Mouse (Mus musculus): ENCODE measurements around the gene Fbxl20. TPM values are rescaled to one million over a fixed set of nuclear protein-coding genes. Genes with fewer than 3 reads are reported as not detected.

Fbxl20 gene
- polyA plus RNA-seq, 1 experiment from 2014 or later, result 18.6 TPM

Other genes starting within 250 kb of the Fbxl20 start
- 0.90 and 1.1 TPM in 2 replicates for gene Plxdc1, start 164.0 kb downstream of the Fbxl20 start, polyA plus RNA-seq (2014; fragmentation: Nextera tagmentation; extraction: Ambion mirVana)
- 6.5 and 11.0 TPM in 2 replicates for gene Arl5c, start 154.2 kb downstream of the Fbxl20 start, polyA plus RNA-seq (2014; fragmentation: Nextera tagmentation; extraction: Ambion mirVana)
- 40.0 and 40.3 TPM in 2 replicates for gene Cacnb1, start 127.4 kb downstream of the Fbxl20 start, polyA plus RNA-seq (2014; fragmentation: Nextera tagmentation; extraction: Ambion mirVana)
- 614 and 694 TPM in 2 replicates for gene Rpl19, start 123.7 kb downstream of the Fbxl20 start, polyA plus RNA-seq (2014; fragmentation: Nextera tagmentation; extraction: Ambion mirVana)
- 6.7 and 7.3 TPM in 2 replicates for gene Stac2, start 96.9 kb downstream of the Fbxl20 start, polyA plus RNA-seq (2014; fragmentation: Nextera tagmentation; extraction: Ambion mirVana)
- 53.2 and 54.7 TPM in 2 replicates for gene Med1, start 42.9 kb upstream of the Fbxl20 start, polyA plus RNA-seq (2014; fragmentation: Nextera tagmentation; extraction: Ambion mirVana)
- 7.9 and 10.3 TPM in 2 replicates for gene Cdk12, start 52.7 kb upstream of the Fbxl20 start, polyA plus RNA-seq (2014; fragmentation: Nextera tagmentation; extraction: Ambion mirVana)
- gene Neurod2, start 179.2 kb upstream of the Fbxl20 start, polyA plus RNA-seq (2014; fragmentation: Nextera tagmentation; extraction: Ambion mirVana), result 21.7 and 25.5 TPM in 2 replicates
- 3.0 and 3.3 TPM in 2 replicates for gene Ppp1r1b, start 198.0 kb upstream of the Fbxl20 start, polyA plus RNA-seq (2014; fragmentation: Nextera tagmentation; extraction: Ambion mirVana)
- gene Stard3, start 208.0 kb upstream of the Fbxl20 start, polyA plus RNA-seq (2014; fragmentation: Nextera tagmentation; extraction: Ambion mirVana), result 33.9 and 36.8 TPM in 2 replicates
- gene Tcap, start 233.4 kb upstream of the Fbxl20 start, polyA plus RNA-seq (2014; fragmentation: Nextera tagmentation; extraction: Ambion mirVana), result not detected in 2 replicates
- 3.0 and 3.4 TPM in 2 replicates for gene Pnmt, start 236.0 kb upstream of the Fbxl20 start, polyA plus RNA-seq (2014; fragmentation: Nextera tagmentation; extraction: Ambion mirVana)

Data from hindbrain, embryonic 14.5 days (tissue).